Mouse (Mus musculus): ENCODE results near the gene Pagr1b.

- TF ChIP-seq CTCF (conservative IDR thresholded peaks at IDR 0.05; ENCODE audit: low read length) (no peak), POU5F1 (IDR thresholded peaks at IDR 0.05; ENCODE audit: borderline replicate concordance, low read length) (no peak), NANOG (IDR thresholded peaks at IDR 0.05; ENCODE audit: borderline replicate concordance, low read length) (no peak)
Measured at GRCm38 (mm10) chr7:127026984-127027726, 10.9 kb upstream of the Pagr1b start, which contains the start of gene Maz.

Data from E14TG2a.4 (cell line).